Mouse (Mus musculus) right cerebral cortex, adult 2 months (tissue): ENCODE data around the gene Mmrn1.
A peak's percentile ranks its signal among the peaks of the same experiment; 100 is the strongest.
"Not testable (repeated sequence)": the region's sequence is repeated elsewhere in the genome, so short reads cannot be mapped to it uniquely, and the experiment has no call there.

Experiments
- DNase-seq, 2 experiments: peaks; one replicate each; pipeline ENCODE4 v3.0.0; 2021 to 2022; ENCODE audit warnings: low spot score in 2 of 2

Mmrn1 gene

DNA sequence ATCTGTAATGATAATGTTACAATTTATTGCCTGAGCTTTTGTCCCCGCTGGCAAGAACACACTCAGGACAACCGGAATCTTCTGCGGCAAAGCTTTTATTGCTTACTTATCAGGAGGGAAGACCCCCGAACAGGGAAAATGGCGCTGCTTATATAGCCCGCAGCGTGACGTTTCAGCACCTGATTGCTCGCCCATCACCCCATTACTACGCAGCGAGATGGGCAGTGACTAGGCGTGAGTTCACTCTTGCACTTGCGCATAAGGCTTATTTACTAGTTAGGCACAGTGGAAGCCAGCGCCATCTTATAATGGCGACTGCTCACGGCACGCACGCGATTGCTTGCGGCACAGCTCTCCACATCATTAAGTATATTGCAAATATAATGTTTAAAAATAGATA, at the start of gene Mmrn1:
Gene Mmrn1, plus strand, starts transcription at position 301 of the 400 bp plus-strand sequence.
- DNase-seq = not testable (repeated sequence)

GRCm38 (mm10) chr6:60880362-60880761, 44.4 kb upstream of the Mmrn1 start:
- DNase-seq = no peak

GRCm38 (mm10) chr6:60881534-60881933, 43.2 kb upstream of the Mmrn1 start:
- DNase-seq = no peak

GRCm38 (mm10) chr6:60907272-60907671, 17.5 kb upstream of the Mmrn1 start:
- DNase-seq = no peak

DNA sequence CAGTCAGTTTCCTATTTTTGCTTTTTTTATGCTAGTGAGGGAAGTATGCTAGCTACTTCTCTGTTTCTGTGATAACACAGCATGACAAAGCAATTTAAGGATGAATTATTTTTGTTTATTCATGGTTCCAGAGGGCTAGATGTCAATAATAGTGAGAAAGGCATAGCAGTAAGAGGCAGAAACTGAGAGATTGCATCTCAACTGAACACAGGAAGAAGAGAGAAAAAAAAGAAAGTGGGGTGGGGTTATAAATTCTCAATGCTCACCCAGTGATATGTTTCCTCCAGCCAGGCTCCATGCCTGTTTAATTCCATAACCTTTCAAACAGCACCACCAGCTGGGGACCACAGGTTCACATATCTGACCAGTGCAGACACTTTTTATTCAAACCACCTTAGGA, 6.6 kb downstream of the Mmrn1 start:
- DNase-seq = peak; percentile 14 to 28

GRCm38 (mm10) chr6:60934835-60935234, 10.1 kb downstream of the Mmrn1 start:
- DNase-seq = no peak

DNA sequence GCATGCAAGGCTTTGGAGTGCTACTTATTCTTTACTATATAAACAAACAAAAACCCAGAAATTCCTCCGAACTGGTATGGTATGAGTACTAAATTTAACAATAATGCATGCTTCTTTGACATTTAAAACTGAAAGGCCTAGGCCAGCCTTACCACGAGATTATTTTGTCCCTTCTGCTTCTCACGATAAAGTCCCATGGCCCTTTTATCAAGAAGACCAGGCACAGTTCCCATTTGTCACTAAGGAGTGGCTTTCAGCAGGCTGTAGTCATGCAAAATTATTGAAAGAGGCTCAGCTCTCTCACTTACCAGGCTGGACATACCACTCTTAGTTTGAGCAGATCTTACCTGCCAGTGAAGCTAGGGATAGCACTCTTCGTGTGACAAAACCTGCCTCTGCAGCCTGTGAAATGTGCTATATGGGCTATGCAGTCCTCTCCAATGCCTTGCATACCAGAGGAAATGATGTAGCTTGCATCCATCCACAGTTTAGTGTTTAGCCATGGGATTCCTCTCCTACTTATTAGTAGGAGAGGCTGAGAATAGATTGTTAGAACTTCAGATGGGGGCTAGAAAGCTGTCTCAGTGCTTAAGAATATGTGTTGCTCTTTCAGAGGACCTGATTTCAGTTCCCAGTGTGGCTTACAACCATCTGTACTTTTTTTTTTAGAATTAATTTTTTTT, 10.8 kb downstream of the Mmrn1 start:
- no peak for DNase-seq

DNA sequence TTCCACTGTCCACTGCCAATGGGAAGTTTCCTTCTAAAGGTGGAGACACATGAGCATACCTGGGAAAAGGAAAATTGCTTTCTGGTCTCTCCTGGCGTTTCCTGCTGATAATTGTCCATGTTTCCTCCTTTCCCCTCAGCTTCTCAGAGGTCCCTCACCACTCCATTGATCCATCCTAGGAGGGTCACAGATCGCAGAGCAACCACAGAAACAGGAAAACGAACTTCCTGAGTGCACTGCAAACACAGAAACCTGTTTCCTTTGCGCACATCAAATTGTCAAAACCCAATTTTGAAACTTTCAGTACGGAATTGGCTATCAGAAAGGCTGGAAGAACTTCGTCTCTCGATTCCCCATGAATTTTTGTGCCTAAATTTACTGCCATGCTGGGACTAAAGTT, 19.4 kb downstream of the Mmrn1 start:
- no peak for DNase-seq

GRCm38 (mm10) chr6:60944621-60945020, 19.8 kb downstream of the Mmrn1 start:
- DNase-seq = no peak

- peak; percentile 50 to 56 for DNase-seq
Observed at GRCm38 (mm10) chr6:60950415-60950814, 25.6 kb downstream of the Mmrn1 start.

DNA sequence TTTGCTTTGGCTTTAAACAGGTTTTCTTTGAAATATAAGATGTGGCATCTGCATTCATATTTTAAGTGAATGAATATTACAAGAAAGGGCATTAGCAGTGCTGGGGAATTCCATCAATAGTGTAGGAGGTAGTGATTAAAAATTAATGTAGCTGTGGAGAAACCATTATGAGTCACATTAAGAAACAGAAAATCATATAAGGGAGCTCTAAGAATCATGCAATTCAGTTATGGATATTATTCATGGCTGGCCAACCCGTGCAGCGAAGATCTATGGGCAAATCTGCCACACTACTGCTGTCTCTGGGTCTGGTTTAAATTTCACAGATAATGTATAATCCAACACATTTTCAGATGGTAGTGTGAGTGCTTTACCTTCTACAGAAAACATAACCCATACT, 36.5 kb downstream of the Mmrn1 start:
- DNase-seq = no peak

DNA sequence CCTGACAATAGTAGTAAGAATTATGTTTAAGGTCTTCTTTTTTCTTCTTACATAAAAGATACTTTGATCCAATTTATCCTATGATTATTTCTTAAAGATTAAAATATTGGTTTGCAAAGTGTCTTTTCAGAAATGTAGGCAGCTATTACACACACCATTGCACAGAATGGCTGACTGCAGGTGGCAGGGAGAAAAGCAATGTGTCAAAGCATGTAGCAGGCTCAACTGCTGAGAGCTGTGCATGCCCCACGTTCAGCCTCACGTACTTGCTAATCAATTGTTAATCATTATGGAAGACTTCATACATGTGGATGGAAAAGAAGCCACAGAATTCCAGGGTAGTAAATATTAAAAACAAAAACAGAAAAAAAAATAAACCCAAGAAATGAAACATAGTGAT, 37.1 kb downstream of the Mmrn1 start:
- DNase-seq = no peak

- DNase-seq = no peak
Observed at GRCm38 (mm10) chr6:60962668-60963067, 37.9 kb downstream of the Mmrn1 start.

- DNase-seq = no peak
Observed at GRCm38 (mm10) chr6:60963726-60964125, 39.0 kb downstream of the Mmrn1 start.

GRCm38 (mm10) chr6:60966931-60967330, 42.2 kb downstream of the Mmrn1 start:
- no peak for DNase-seq

- no peak for DNase-seq
Observed at GRCm38 (mm10) chr6:60969407-60969806, 44.6 kb downstream of the Mmrn1 start.

DNA sequence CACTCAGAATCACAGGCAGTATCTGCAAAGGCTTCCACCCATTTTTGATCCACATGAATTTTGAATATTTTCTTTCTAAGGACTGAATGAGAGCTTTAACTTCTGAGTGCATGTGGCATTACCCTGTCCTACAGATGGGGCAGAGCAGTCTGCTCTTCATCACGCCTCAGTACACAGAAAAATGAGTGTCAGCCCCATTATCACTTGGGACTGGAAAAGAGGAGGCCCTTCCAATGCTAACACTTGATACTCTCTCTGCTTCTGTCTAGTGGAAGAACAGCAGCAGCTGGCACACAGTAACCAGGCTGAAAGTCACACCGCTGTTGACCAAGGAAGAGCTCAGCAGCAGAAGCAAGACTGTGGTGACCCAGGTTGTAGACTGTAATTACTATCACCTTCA, 46.0 kb downstream of the Mmrn1 start:
- DNase-seq = no peak

- DNase-seq = no peak
Observed at GRCm38 (mm10) chr6:60978610-60979009, 53.8 kb downstream of the Mmrn1 start.

DNA sequence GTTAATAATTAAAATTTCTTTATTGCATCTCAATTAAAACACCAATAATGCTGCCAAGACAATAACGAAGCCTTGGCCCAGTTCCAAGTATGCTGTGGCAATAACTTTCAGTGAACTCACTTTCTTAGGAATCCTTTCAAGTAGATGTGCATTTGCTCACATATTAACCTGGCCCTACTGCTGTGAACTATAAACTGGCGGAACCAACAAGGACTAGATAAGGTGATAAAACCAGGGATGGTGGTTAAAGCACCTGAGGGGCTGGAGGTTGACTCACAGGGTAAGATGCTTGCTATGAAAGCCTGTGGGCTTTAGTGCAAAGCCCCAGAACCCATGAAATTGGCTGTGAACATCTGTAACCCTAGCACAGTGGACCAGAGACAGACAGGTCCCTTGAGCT, 54.3 kb downstream of the Mmrn1 start:
- DNase-seq = no peak

DNA sequence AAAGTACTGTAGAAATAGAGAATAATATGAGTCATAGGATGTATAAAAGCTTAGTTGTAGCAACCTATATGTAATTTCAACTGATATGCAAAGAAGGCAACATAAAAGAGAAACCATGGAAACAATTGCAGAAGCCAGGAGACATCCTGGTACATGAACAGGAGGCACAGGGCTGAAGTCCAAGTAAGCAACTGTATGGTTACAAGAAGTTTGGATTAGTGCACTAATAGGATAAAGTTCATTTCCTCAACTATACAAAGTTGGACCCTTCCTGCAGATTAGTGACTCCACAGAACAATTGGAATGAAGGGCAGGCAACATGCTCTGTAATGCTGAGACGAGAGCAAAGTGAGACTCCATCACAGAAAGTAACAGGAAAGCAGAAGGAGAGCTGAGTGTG, 59.6 kb downstream of the Mmrn1 start:
- DNase-seq = no peak

DNA sequence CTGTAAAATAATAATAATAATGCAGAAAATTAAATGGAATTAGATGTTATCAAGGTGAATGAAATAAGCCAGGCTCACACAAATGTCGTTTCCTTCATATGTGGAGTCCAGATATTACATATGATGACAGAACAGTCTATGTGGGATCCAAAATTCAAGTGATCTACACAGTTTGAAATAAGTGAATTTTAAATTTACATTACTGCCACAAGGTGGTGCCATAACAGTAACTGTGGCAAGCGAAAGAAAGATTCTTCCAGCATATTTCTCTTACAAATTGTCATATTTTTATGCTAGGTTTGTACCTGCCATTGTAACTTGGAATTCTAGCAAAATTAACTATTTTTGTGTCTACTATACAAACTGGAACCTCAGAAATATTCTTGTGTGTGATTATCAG, 61.1 kb downstream of the Mmrn1 start:
- no peak for DNase-seq

- peak; percentile 9 to 21 for DNase-seq
Observed at GRCm38 (mm10) chr6:60986914-60987313, 62.1 kb downstream of the Mmrn1 start.

DNA sequence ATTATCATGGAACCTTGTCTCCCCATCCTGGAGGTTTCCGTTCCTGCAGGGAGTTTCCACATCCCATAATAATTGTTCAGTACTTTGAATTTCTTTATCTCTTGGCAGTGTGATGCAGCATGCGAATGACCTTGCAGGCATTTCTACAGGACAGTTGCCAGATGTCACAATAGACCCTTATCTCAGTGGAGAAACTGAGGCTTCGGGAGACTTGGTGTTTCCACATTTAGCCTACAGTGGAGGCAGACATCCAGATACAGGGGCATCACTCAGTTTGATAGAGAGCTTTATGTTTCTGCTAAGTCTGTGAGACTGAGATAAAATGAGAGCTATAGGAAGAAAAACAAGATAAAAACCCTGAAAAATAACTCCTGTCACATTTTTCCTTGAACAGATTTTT, 63.0 kb downstream of the Mmrn1 start:
- no peak for DNase-seq

GRCm38 (mm10) chr6:60992366-60992765, 67.6 kb downstream of the Mmrn1 start:
- no peak for DNase-seq
